Mouse (Mus musculus) myocyte (in vitro differentiated cells): ENCODE measurements around the gene Tbc1d5.

ENCODE experiments used
- E2F4 ChIP-seq: IDR thresholded peaks from one replicate; pipeline ENCODE4 v1.6.1; 2011; ENCODE audit warnings: mild to moderate bottlenecking, control low read depth, moderate library complexity; ENCODE audit not compliant: insufficient read depth
- MAX ChIP-seq: IDR thresholded peaks from one replicate; pipeline ENCODE4 v1.6.1; 2011; ENCODE audit warnings: low read depth, mild to moderate bottlenecking, control low read depth
- MYOD1 ChIP-seq, 3 experiments: IDR thresholded peaks; one replicate each; pipeline ENCODE4 v1.6.1; 2011; ENCODE audit warnings: control low read depth in 2 of 3, low read depth in 2 of 3, mild to moderate bottlenecking in 2 of 3, moderate library complexity in 1 of 3; ENCODE audit not compliant: insufficient read length in 2 of 3, control insufficient read depth in 1 of 3
- POLR2AphosphoS2 ChIP-seq: IDR thresholded peaks from one replicate; pipeline ENCODE4 v1.6.1; 2011; ENCODE audit warnings: low read depth, control low read depth; ENCODE audit not compliant: insufficient read length
- TCF12 ChIP-seq: IDR thresholded peaks from one replicate; pipeline ENCODE4 v1.6.1; 2011; ENCODE audit warnings: mild to moderate bottlenecking, control low read depth; ENCODE audit not compliant: poor library complexity, insufficient read depth, severe bottlenecking

- no peak for TF ChIP-seq MAX
- no peak for TF ChIP-seq MYOD1 (IDR thresholded peaks at IDR 0.05; ENCODE audit: control insufficient read depth in 1 of 3, insufficient read length in 2 of 3, low read depth in 2 of 3)
- TF ChIP-seq E2F4, result no peak
- no peak for TF ChIP-seq POLR2AphosphoS2
- TF ChIP-seq TCF12, result no peak
These were observed 37.1 kb downstream of the Tbc1d5 start for GRCm38 (mm10) chr17:51142095-51142494.
